Mouse (Mus musculus) hindbrain, embryonic 15.5 days (tissue): ENCODE results near the gene Mum1. TPM values are rescaled to one million over a fixed set of nuclear protein-coding genes. Genes with fewer than 3 reads are reported as not detected.
"Not testable (repeated sequence)": the region's sequence is repeated elsewhere in the genome, so short reads cannot be mapped to it uniquely, and the experiment has no call there.

Experiments used
- ATAC-seq: fragments of 200-750 bp; cut with Nextera tagmentation; 2 replicates; pipeline ENCODE4 v1.8.0; 2017; ENCODE audit warnings: low read depth, moderate number of reproducible peaks, moderate TSS enrichment; ENCODE audit not compliant: low FRiP score
- H3K27ac ChIP-seq: fragments of 300-500 bp; sonication (generic); replicated peaks from 2 replicates; pipeline ENCODE4 v1.5.1; 2015; ENCODE audit warnings: mild to moderate bottlenecking, inconsistent platforms
- H3K27me3 ChIP-seq: fragments of 300-500 bp; sonication (generic); 2 replicates; pipeline ENCODE4 v1.6.1; 2015; ENCODE audit warnings: control low read depth, inconsistent platforms
- H3K36me3 ChIP-seq: fragments of 300-500 bp; sonication (generic); 2 replicates; pipeline ENCODE4 v1.6.1; 2015; ENCODE audit warnings: control low read depth, inconsistent platforms
- H3K4me1 ChIP-seq: fragments of 300-500 bp; sonication (generic); replicated peaks from 2 replicates; pipeline ENCODE4 v1.6.1; 2015; ENCODE audit warnings: control low read depth, inconsistent platforms
- H3K4me2 ChIP-seq: fragments of 300-500 bp; sonication (generic); 2 replicates; pipeline ENCODE4 v1.6.1; 2015; ENCODE audit warnings: moderate library complexity, mild to moderate bottlenecking, inconsistent platforms
- H3K4me3 ChIP-seq: fragments of 300-500 bp; sonication (generic); 2 replicates; pipeline ENCODE4 v1.5.1; 2015; ENCODE audit warnings: mild to moderate bottlenecking, inconsistent platforms
- H3K9ac ChIP-seq: fragments of 300-500 bp; sonication (generic); 2 replicates; pipeline ENCODE4 v1.6.1; 2015; ENCODE audit warnings: inconsistent platforms
- H3K9me3 ChIP-seq: fragments of 300-500 bp; sonication (generic); 2 replicates; pipeline ENCODE4 v1.6.1; 2016; ENCODE audit warnings: control low read depth, inconsistent platforms
- WGBS: fragments of 180-500 bp; shearing (Covaris S2); methylation state at CpG from one replicate; pipeline ENCODE4 v1.1.7; 2015; 5-methylcytosine and 5-hydroxymethylcytosine counted together
- polyA plus RNA-seq: library from polyadenylated mRNA; unstranded; fragments of >200 nt; fragmentation: Nextera tagmentation; extraction: Ambion mirVana; gene quantifications from 2 replicates; pipeline ENCODE4 v1.2.1, GENCODE M21; 2015

Mum1 gene
- polyA plus RNA-seq, 1 experiment from 2014 or later: 38.6 TPM

DNA sequence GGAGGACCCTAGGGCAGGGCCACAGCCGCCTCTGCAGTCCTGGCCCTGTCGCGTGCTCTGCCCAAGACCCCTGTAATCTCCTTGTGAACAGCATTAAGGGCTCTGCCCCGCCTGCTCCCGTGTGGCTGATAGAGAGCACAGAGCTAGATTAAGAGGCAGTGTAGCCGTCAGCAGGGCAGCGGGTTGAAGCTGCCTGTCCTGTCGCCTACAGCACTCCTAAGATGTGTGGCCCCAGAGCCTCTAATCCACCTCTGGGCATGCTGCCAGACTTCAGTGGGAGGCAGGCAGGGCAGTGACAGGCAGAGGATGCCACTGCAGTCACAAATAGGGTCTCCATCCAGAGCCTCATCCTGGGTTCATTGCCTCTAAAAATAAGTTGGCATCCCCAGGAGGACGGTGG, 15.9 kb downstream of the Mum1 start:
- no peaks in the 10 kb centered on the region for H3K27me3 ChIP-seq
- no peak for ATAC-seq
- peaks cover 62% of the 10 kb centered on the region for H3K36me3 ChIP-seq
- 73% methylated on average over 9 of the region's 9 CpGs for WGBS
- H3K4me3 ChIP-seq: no peak overlapping the region
- peaks cover 10% of the 10 kb centered on the region for H3K4me1 ChIP-seq
- no peak overlapping the region for H3K4me2 ChIP-seq
- no peaks in the 10 kb centered on the region for H3K9me3 ChIP-seq
- no peak overlapping the region for H3K27ac ChIP-seq
- H3K9ac ChIP-seq: peak overlapping the region; percentile 17; the same call in 1 of the 2 replicates

DNA sequence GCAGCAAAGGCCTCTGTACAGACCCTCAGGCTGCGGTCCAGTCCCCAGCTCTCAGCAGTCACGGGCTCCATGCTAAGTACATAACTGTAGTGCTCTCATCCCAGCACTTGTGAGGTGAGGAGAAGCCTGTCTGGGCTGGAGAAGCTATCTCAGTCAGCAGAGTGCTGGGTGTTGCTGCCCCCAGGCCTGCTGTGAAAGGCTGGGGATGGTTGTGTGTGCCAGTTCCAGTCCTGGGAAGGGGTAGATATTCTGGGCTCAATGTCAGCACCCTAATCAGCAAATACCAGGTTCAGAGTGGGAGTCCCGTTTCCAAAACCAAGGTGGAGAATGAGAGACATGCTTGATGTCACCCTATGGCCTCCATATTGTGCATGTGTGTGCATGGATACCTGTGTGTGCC, 16.4 kb downstream of the Mum1 start:
- Histone ChIP-seq H3K27ac (no peak overlapping the region), H3K4me3 (no peak overlapping the region), H3K27me3 (no peaks in the 10 kb centered on the region), H3K9me3 (no peaks in the 10 kb centered on the region), H3K9ac (peak overlapping the region; percentile 17; the same call in 1 of the 2 replicates), H3K4me1 (peaks cover 10% of the 10 kb centered on the region), H3K36me3 (peaks cover 57% of the 10 kb centered on the region), H3K4me2 (no peak overlapping the region)
- ATAC-seq: no peak
- WGBS: 95% methylated on average over 3 of the region's 3 CpGs

- Histone ChIP-seq H3K9me3 (no peaks in the 10 kb centered on the region), H3K4me1 (peaks cover 15% of the 10 kb centered on the region), H3K4me2 (no peak overlapping the region), H3K27me3 (no peaks in the 10 kb centered on the region), H3K4me3 (no peak overlapping the region), H3K27ac (no peak overlapping the region), H3K36me3 (peaks cover 38% of the 10 kb centered on the region), H3K9ac (no peak overlapping the region)
- 31% methylated on average over 5 of the region's 5 CpGs for WGBS
- ATAC-seq: no peak
These were observed 18.7 kb downstream of the Mum1 start for GRCm38 (mm10) chr10:80244791-80245399.

- H3K4me1 ChIP-seq: peaks cover 22% of the 10 kb centered on the region
- ATAC-seq: no peak
- no peak overlapping the region for H3K4me2 ChIP-seq
- no peaks in the 10 kb centered on the region for H3K27me3 ChIP-seq
- no peak overlapping the region for H3K27ac ChIP-seq
- WGBS: 5% methylated on average over 4 of the region's 4 CpGs
- no peaks in the 10 kb centered on the region for H3K9me3 ChIP-seq
- no peak overlapping the region for H3K9ac ChIP-seq
- no peak overlapping the region for H3K4me3 ChIP-seq
- H3K36me3 ChIP-seq: peaks cover 31% of the 10 kb centered on the region
These were observed 19.4 kb downstream of the Mum1 start for GRCm38 (mm10) chr10:80245600-80245999.

- no peak for ATAC-seq
- Histone ChIP-seq H3K9ac (no peak overlapping the region), H3K4me3 (no peak overlapping the region), H3K36me3 (peaks cover 11% of the 10 kb centered on the region; the same call in 1 of the 2 replicates), H3K9me3 (no peaks in the 10 kb centered on the region), H3K4me2 (no peak overlapping the region), H3K27me3 (no peaks in the 10 kb centered on the region), H3K27ac (no peak overlapping the region), H3K4me1 (peaks cover 27% of the 10 kb centered on the region)
- 40% methylated on average over 6 of the region's 6 CpGs for WGBS
These were observed 21.6 kb downstream of the Mum1 start for GRCm38 (mm10) chr10:80247849-80248248.

- H3K4me2 ChIP-seq: peak overlapping the region; percentile 50
- H3K9me3 ChIP-seq, H3K9ac ChIP-seq, H3K36me3 ChIP-seq, H3K27me3 ChIP-seq, ATAC-seq: not testable (repeated sequence)
- 43% methylated on average over 3 of the region's 3 CpGs for WGBS
- peak overlapping the region; percentile 79; the same call in 1 of the 2 replicates for H3K27ac ChIP-seq
- H3K4me3 ChIP-seq: peak overlapping the region; percentile 47
- H3K4me1 ChIP-seq: peaks cover 27% of the 10 kb centered on the region
These were observed 22.2 kb downstream of the Mum1 start for GRCm38 (mm10) chr10:80248437-80248836.

GRCm38 (mm10) chr10:80248971-80249640, 22.9 kb downstream of the Mum1 start, which contains the start of gene Ndufs7:
Gene Ndufs7 (plus strand): TSS chr10:80249121.
- Histone ChIP-seq H3K27ac (peak within 1 kb of the TSS; percentile 79), H3K4me3 (peak within 1 kb of the TSS; percentile 47), H3K4me1 (peaks cover 27% of the 10 kb centered on the region), H3K4me2 (peak within 1 kb of the TSS; percentile 76), H3K9me3 (no peaks in the 10 kb centered on the region), H3K36me3 (0 out of 2 replicates have a peak, but pooled peaks cover 2% of the 10 kb centered on the region), H3K9ac (peak within 1 kb of the TSS; percentile 66), H3K27me3 (no peaks in the 10 kb centered on the region)
- WGBS: under 1% methylated on average over 53 of the region's 53 CpGs
- ATAC-seq: peak; percentile 91

DNA sequence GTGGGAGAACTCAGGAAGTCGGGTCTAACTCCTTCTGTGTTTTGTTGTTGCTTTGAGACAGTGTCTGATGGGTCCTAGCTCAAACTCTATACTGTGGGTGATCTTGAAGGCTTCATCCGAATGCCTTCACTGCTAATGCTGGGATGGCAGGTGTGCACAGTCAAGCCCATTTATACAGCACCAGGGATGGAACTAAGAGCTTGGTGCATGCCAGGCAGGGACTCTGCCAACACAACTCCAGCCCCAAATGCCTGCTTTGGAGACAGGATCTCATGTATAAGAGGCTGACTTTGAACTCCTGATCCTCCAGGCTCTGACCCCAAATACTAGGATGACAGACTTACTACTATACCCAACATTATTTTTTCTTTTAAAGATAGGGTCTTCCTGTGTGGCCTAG, 23.8 kb downstream of the Mum1 start:
- Histone ChIP-seq H3K9me3 (no peaks in the 10 kb centered on the region), H3K36me3 (peaks cover 12% of the 10 kb centered on the region), H3K27me3 (no peaks in the 10 kb centered on the region), H3K9ac (peak overlapping the region; percentile 66), H3K4me1 (peaks cover 23% of the 10 kb centered on the region), H3K27ac (peak overlapping the region; percentile 79), H3K4me3 (peak overlapping the region; percentile 47), H3K4me2 (peak overlapping the region; percentile 76)
- no peak for ATAC-seq
- 41% methylated on average over 2 of the region's 2 CpGs for WGBS

GRCm38 (mm10) chr10:80250573-80250972, 24.3 kb downstream of the Mum1 start:
- no peaks in the 10 kb centered on the region for H3K9me3 ChIP-seq
- H3K27me3 ChIP-seq: no peaks in the 10 kb centered on the region
- H3K4me2 ChIP-seq: peak overlapping the region; percentile 76
- H3K36me3 ChIP-seq: peaks cover 17% of the 10 kb centered on the region
- 86% methylated on average over 4 of the region's 4 CpGs for WGBS
- peaks cover 18% of the 10 kb centered on the region for H3K4me1 ChIP-seq
- H3K9ac ChIP-seq: peak overlapping the region; percentile 66; the same call in 1 of the 2 replicates
- H3K27ac ChIP-seq: no peak overlapping the region
- no peak for ATAC-seq
- peak overlapping the region; percentile 47 for H3K4me3 ChIP-seq

DNA sequence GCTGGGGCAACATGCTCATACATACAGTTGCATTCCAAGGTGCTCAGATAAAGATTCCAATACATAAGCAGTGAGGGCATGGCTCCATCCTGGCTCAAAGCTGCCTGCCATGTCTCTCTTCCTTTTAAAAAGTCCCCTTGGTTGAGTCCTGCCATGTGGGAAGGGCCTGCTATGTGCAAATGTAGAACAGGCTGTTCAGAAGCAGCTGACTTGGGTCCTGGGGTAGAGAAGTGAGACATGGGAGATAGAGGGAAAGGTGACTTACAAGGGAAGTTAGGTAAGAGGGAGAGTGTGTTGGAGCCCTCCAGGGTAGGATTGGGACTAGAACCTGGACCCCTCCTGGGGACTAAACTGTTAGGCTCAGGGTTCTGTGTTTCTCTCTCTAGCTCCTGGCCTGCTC, 25.8 kb downstream of the Mum1 start:
- no peaks in the 10 kb centered on the region for H3K9me3 ChIP-seq
- H3K36me3 ChIP-seq: peaks cover 29% of the 10 kb centered on the region
- no peak overlapping the region for H3K4me2 ChIP-seq
- no peak overlapping the region for H3K27ac ChIP-seq
- H3K9ac ChIP-seq: no peak overlapping the region
- ATAC-seq: no peak
- no peak overlapping the region for H3K4me3 ChIP-seq
- H3K27me3 ChIP-seq: no peaks in the 10 kb centered on the region
- H3K4me1 ChIP-seq: peaks cover 18% of the 10 kb centered on the region

- WGBS: 92% methylated on average over 11 of the region's 11 CpGs
These were observed 26.4 kb downstream of the Mum1 start for GRCm38 (mm10) chr10:80252493-80253274.

GRCm38 (mm10) chr10:80253551-80253950, 27.3 kb downstream of the Mum1 start:
- Histone ChIP-seq H3K27me3 (no peaks in the 10 kb centered on the region), H3K9ac (no peak overlapping the region), H3K36me3 (peaks cover 39% of the 10 kb centered on the region), H3K4me1 (peaks cover 14% of the 10 kb centered on the region), H3K27ac (no peak overlapping the region), H3K9me3 (no peaks in the 10 kb centered on the region), H3K4me2 (no peak overlapping the region), H3K4me3 (no peak overlapping the region)
- no peak for ATAC-seq
- 90% methylated on average over 6 of the region's 6 CpGs for WGBS

More at GRCm38 (mm10) chr10:80252493-80253274, 26.4 kb downstream of the Mum1 start:
- H3K4me1 ChIP-seq: peaks cover 18% of the 10 kb centered on the region
- no peak overlapping the region for H3K27ac ChIP-seq
- no peaks in the 10 kb centered on the region for H3K9me3 ChIP-seq
- H3K4me3 ChIP-seq: no peak overlapping the region
- peaks cover 33% of the 10 kb centered on the region for H3K36me3 ChIP-seq
- no peak overlapping the region for H3K9ac ChIP-seq
- no peak overlapping the region for H3K4me2 ChIP-seq
- no peaks in the 10 kb centered on the region for H3K27me3 ChIP-seq
- ATAC-seq: no peak
